Comparison of ENCODE assay signal across 8 mouse cellular contexts in genomic region chr10:83354333-83354719, GRCm38 (mm10). TPM values are rescaled to one million over a fixed set of nuclear protein-coding genes. Genes with fewer than 3 reads are reported as not detected.
DNase-seq lines count a peak whose midpoint lies in the region; ATAC-seq and TF ChIP-seq lines count a peak whose summit lies in the region.

No protein-coding gene starts in this region.

- H3K4me1 ChIP-seq in liver, embryonic 14.5 days (replicated peaks; ENCODE audit: control insufficient read depth in 2 of 2, insufficient read depth in 2 of 2, low read length in 1 of 2), result peaks cover 8 to 11% of the 10 kb centered on the region in 2 experiments
- peaks cover 9% of the 10 kb centered on the region for H3K4me1 ChIP-seq in liver, embryonic 11.5 days (replicated peaks; ENCODE audit: control insufficient read depth, insufficient read depth, low read length)

- no peak for ATAC-seq in liver, embryonic 14.5 days (ENCODE audit: insufficient read depth)
- ATAC-seq in liver, embryonic 11.5 days (replicated peaks; ENCODE audit: low FRiP score), result no peak
- 0 out of 2 replicates have a peak, but pooled peaks have one; percentile 42 for ATAC-seq in megakaryocyte-erythroid progenitor cell, adult 5-6 weeks (replicated peaks; ENCODE audit: low FRiP score, low TSS enrichment, poor library complexity, severe bottlenecking)

- intact Hi-C loops in left cerebral cortex, postnatal 4 days (cut with DNase I), result no loop called here

- H3K36me3 ChIP-seq in liver, embryonic 14.5 days (replicated peaks; ENCODE audit: control insufficient read depth, insufficient read depth, low read depth), result no peaks in the 10 kb centered on the region
- no peaks in the 10 kb centered on the region for H3K36me3 ChIP-seq in liver, embryonic 11.5 days (ENCODE audit: control insufficient read depth, insufficient read depth, low read length)

- no peak overlapping the region for H3K9ac ChIP-seq in liver, embryonic 14.5 days (replicated peaks)
- no peak overlapping the region for H3K9ac ChIP-seq in liver, embryonic 11.5 days (ENCODE audit: low read depth, low read length)

- TF ChIP-seq EP300 in liver, embryonic 14.5 days (IDR thresholded peaks at IDR 0.05; ENCODE audit: low read depth), result no peak

- no peak overlapping the region for H3K4me3 ChIP-seq in liver, embryonic 14.5 days (ENCODE audit: insufficient read depth in 1 of 2, low read depth in 2 of 2, low read length in 2 of 2)
- H3K4me3 ChIP-seq in liver, embryonic 11.5 days (ENCODE audit: low read depth, low read length), result no peak overlapping the region

- peak; percentile 24 to 28 for DNase-seq in cerebellum, adult 18-20 months
- no peak for DNase-seq in cerebellum, postnatal 4 days (ENCODE audit: low spot score in 2 of 2)
- DNase-seq in liver, embryonic 14.5 days (ENCODE audit: low read depth in 3 of 3, low spot score in 3 of 3), result no peak
- no peak for DNase-seq in liver, embryonic 11.5 days (ENCODE audit: low spot score)
- peak; percentile 26 for DNase-seq in fat pad, adult 2 months (ENCODE audit: extremely low read depth, low read depth, low spot score)
- DNase-seq in left cerebral cortex, postnatal 4 days, result no peak
- DNase-seq in right cerebral cortex, postnatal 14 days, result no peak

- H3K27me3 ChIP-seq in liver, embryonic 14.5 days (ENCODE audit: control insufficient read depth, insufficient read depth, low read length), result no peaks in the 10 kb centered on the region
- no peaks in the 10 kb centered on the region for H3K27me3 ChIP-seq in liver, embryonic 11.5 days (replicated peaks; ENCODE audit: control insufficient read depth, insufficient read depth, low read length)

- no peak overlapping the region for H3K4me2 ChIP-seq in liver, embryonic 14.5 days (ENCODE audit: low read depth)
- H3K4me2 ChIP-seq in liver, embryonic 11.5 days, result no peak overlapping the region

- 57% methylated on average over 8 of the region's 8 CpGs for whole genome bisulfite sequencing in liver, embryonic 14.5 days (ENCODE audit: insufficient replicate concordance)
- WGBS in liver, embryonic 11.5 days, result 73% methylated on average over 8 of the region's 8 CpGs

- H3K27ac ChIP-seq in liver, embryonic 14.5 days, result no peak overlapping the region
- H3K27ac ChIP-seq in liver, embryonic 11.5 days (ENCODE audit: low read depth, low read length), result no peak overlapping the region

- no peaks in the 10 kb centered on the region for H3K9me3 ChIP-seq in liver, embryonic 14.5 days (ENCODE audit: control insufficient read depth, low read length)
- H3K9me3 ChIP-seq in liver, embryonic 11.5 days (ENCODE audit: control insufficient read depth, low read length), result no peaks in the 10 kb centered on the region

- 0 out of 2 replicates have a peak, but pooled peaks have one; percentile 11 for TF ChIP-seq CTCF in liver, embryonic 14.5 days (IDR thresholded peaks at IDR 0.05; ENCODE audit: low read depth)

RNA-seq across cellular contexts. Expression of gene D10Wsu102e, which starts 5.7 kb away (rescaled TPM):
- 0.16 and 0.19 TPM in 2 replicates for polyA plus RNA-seq in liver, embryonic 14.5 days (2012; rRNA removed)
- 0.20 TPM in 2 replicates for polyA plus RNA-seq in liver, embryonic 14.5 days (2014; fragmentation: Nextera tagmentation; extraction: Ambion mirVana)
- polyA plus RNA-seq in liver, embryonic 11.5 days (2014; fragmentation: Nextera tagmentation; extraction: Ambion mirVana), result 0.79 and 0.81 TPM in 2 replicates
- 1.7 TPM in 2 replicates for total RNA-seq in megakaryocyte-erythroid progenitor cell, adult 5-6 weeks (2014; fragmentation: Nextera tagmentation)
- total RNA-seq in megakaryocyte-erythroid progenitor cell, adult 5-6 weeks (2017), result 1.5 and 1.8 TPM in 2 replicates
- 1 to 10 TPM; 4.1 to 5.3 TPM for total RNA-seq in left cerebral cortex, postnatal 4 days (2021)

RNA-seq across cellular contexts. Expression of gene Slc41a2, which starts 16.6 kb away (rescaled TPM):
- polyA plus RNA-seq in liver, embryonic 14.5 days (2012; rRNA removed), result 0.03 and 0.06 TPM in 2 replicates
- polyA plus RNA-seq in liver, embryonic 14.5 days (2014; fragmentation: Nextera tagmentation; extraction: Ambion mirVana), result 0.04 and 0.14 TPM in 2 replicates
- polyA plus RNA-seq in liver, embryonic 11.5 days (2014; fragmentation: Nextera tagmentation; extraction: Ambion mirVana), result 0.06 and 0.08 TPM in 2 replicates
- not detected in 2 replicates for total RNA-seq in megakaryocyte-erythroid progenitor cell, adult 5-6 weeks (2014; fragmentation: Nextera tagmentation)
- 3.8 TPM in 1 of 2 replicates, not detected in the other for total RNA-seq in megakaryocyte-erythroid progenitor cell, adult 5-6 weeks (2017)
- total RNA-seq in left cerebral cortex, postnatal 4 days (2021), result 10 to 100 TPM; 32.5 to 38.7 TPM

Comparison
In these comparisons a context has a peak if more than half of its experiments do, and no peak if none do; other contexts are left out.
1. DNase-seq: peak in cerebellum, adult 18-20 months (2 of 2) and fat pad, adult 2 months (single experiment); none in cerebellum, postnatal 4 days (0 of 2), liver, embryonic 14.5 days (0 of 3), liver, embryonic 11.5 days (single experiment), left cerebral cortex, postnatal 4 days (single experiment) and right cerebral cortex, postnatal 14 days (single experiment).
2. RNA of gene Slc41a2, which starts 16.6 kb away (total RNA-seq): 32.5 to 38.7 TPM in left cerebral cortex, postnatal 4 days; 3.8 TPM in megakaryocyte-erythroid progenitor cell, adult 5-6 weeks; every median in the first group is over 4 times any median in the second.